Mouse (Mus musculus): ENCODE results near the gene Ces1e. TPM values are rescaled to one million over a fixed set of nuclear protein-coding genes. Genes with fewer than 3 reads are reported as not detected.

The Ces1e gene
- polyA plus RNA-seq, 1 experiment from 2014 or later, result 0.16 TPM

GRCm38 (mm10) chr8:93174554-93174953 is 54.9 kb downstream of the Ces1e start:
- Histone ChIP-seq H3K36me3 (no peaks in the 10 kb centered on the region), H3K9me3 (replicated peaks) (no peaks in the 10 kb centered on the region), H3K4me3 (replicated peaks) (no peak overlapping the region), H3K9ac (no peak overlapping the region), H3K27ac (replicated peaks) (no peak overlapping the region), H3K4me1 (no peaks in the 10 kb centered on the region), H3K27me3 (no peaks in the 10 kb centered on the region), H3K4me2 (replicated peaks) (no peak overlapping the region)
- no peak for ATAC-seq (ENCODE audit: insufficient number of reproducible peaks, low FRiP score, low TSS enrichment, low read depth)
- 89% methylated on average over 2 of the region's 2 CpGs for WGBS

GRCm38 (mm10) chr8:93171846-93172590 is 57.4 kb downstream of the Ces1e start:
- H3K4me1 ChIP-seq, result no peaks in the 10 kb centered on the region
- WGBS, result 62% methylated on average over 1 of the region's 1 CpGs
- no peaks in the 10 kb centered on the region for H3K36me3 ChIP-seq
- H3K27ac ChIP-seq (replicated peaks), result no peak overlapping the region
- no peaks in the 10 kb centered on the region for H3K9me3 ChIP-seq (replicated peaks)
- no peak overlapping the region for H3K4me3 ChIP-seq (replicated peaks)
- H3K4me2 ChIP-seq (replicated peaks), result no peak overlapping the region
- no peak for ATAC-seq (ENCODE audit: insufficient number of reproducible peaks, low FRiP score, low TSS enrichment, low read depth)
- no peaks in the 10 kb centered on the region for H3K27me3 ChIP-seq
- no peak overlapping the region for H3K9ac ChIP-seq

DNA sequence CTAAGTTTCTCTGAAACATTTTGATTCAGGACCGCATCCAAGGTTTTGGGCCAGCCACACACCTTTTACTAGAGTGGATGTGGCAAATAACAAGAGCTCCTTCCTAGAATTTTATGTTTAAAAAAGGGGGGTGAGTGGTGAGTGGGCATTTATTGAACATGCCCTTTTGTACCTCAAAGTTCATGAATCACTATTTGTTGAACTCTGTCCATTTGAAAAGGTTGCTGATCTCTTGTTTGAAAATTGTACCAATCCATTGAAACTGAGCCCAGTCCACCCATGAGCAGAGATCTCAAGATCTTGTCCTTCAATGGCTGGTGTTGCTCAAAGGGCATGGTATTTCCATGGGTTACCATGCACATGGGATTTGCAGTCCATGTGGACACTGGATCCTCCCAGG is 66.1 kb downstream of the Ces1e start:
- no peak overlapping the region for H3K4me3 ChIP-seq (replicated peaks)
- WGBS, result 91% methylated on average over 1 of the region's 1 CpGs
- H3K27me3 ChIP-seq, result no peaks in the 10 kb centered on the region
- H3K4me1 ChIP-seq, result no peaks in the 10 kb centered on the region
- ATAC-seq (ENCODE audit: insufficient number of reproducible peaks, low FRiP score, low TSS enrichment, low read depth), result no peak
- H3K36me3 ChIP-seq, result no peaks in the 10 kb centered on the region
- no peaks in the 10 kb centered on the region for H3K9me3 ChIP-seq (replicated peaks)
- no peak overlapping the region for H3K4me2 ChIP-seq (replicated peaks)
- no peak overlapping the region for H3K27ac ChIP-seq (replicated peaks)
- H3K9ac ChIP-seq, result no peak overlapping the region

GRCm38 (mm10) chr8:93151401-93151800 is 78.0 kb downstream of the Ces1e start:
- ATAC-seq (ENCODE audit: insufficient number of reproducible peaks, low FRiP score, low TSS enrichment, low read depth), result no peak
- H3K27me3 ChIP-seq, result no peaks in the 10 kb centered on the region
- no peak overlapping the region for H3K27ac ChIP-seq (replicated peaks)
- no peak overlapping the region for H3K4me3 ChIP-seq (replicated peaks)
- H3K9ac ChIP-seq, result no peak overlapping the region
- no peaks in the 10 kb centered on the region for H3K9me3 ChIP-seq (replicated peaks)
- no peaks in the 10 kb centered on the region for H3K4me1 ChIP-seq
- H3K4me2 ChIP-seq (replicated peaks), result no peak overlapping the region
- WGBS, result 80% methylated on average over 1 of the region's 1 CpGs
- no peaks in the 10 kb centered on the region for H3K36me3 ChIP-seq

Other genes with a start within 250 kb of the Ces1e start
- 0.16 and 0.39 TPM in 2 replicates for gene Ces1a, start 181.4 kb downstream of the Ces1e start, polyA plus RNA-seq (2015; fragmentation: Nextera tagmentation; extraction: Ambion mirVana)
- 0.16 and 0.29 TPM in 2 replicates for gene Ces1b, start 149.6 kb downstream of the Ces1e start, polyA plus RNA-seq (2015; fragmentation: Nextera tagmentation; extraction: Ambion mirVana)
- not detected in 2 replicates for gene Ces1c, start 98.3 kb downstream of the Ces1e start, polyA plus RNA-seq (2015; fragmentation: Nextera tagmentation; extraction: Ambion mirVana)
- gene Ces1d, start 31.8 kb downstream of the Ces1e start, polyA plus RNA-seq (2015; fragmentation: Nextera tagmentation; extraction: Ambion mirVana), result 6.2 and 11.1 TPM in 2 replicates
- gene Ces1f, start 50.1 kb upstream of the Ces1e start, polyA plus RNA-seq (2015; fragmentation: Nextera tagmentation; extraction: Ambion mirVana), result not detected in 2 replicates
- not detected in 2 replicates for gene Ces1g, start 107.7 kb upstream of the Ces1e start, polyA plus RNA-seq (2015; fragmentation: Nextera tagmentation; extraction: Ambion mirVana)
- 0.23 and 0.29 TPM in 2 replicates for gene Ces1h, start 150.1 kb upstream of the Ces1e start, polyA plus RNA-seq (2015; fragmentation: Nextera tagmentation; extraction: Ambion mirVana)

Measured in embryonic facial prominence, embryonic 15.5 days (tissue).